Mouse (Mus musculus) CH12F3 (cell line): ENCODE measurements around the gene Elp4.

Experiments
- in situ Hi-C: fragments of 300-500 bp; cut with MboI; formaldehyde crosslinking; loops from 2 replicates; pipeline ENCODE4 v1.14.3; 2020; ENCODE audit warnings: low sequenced_read_pairs

Gene Elp4

DNA sequence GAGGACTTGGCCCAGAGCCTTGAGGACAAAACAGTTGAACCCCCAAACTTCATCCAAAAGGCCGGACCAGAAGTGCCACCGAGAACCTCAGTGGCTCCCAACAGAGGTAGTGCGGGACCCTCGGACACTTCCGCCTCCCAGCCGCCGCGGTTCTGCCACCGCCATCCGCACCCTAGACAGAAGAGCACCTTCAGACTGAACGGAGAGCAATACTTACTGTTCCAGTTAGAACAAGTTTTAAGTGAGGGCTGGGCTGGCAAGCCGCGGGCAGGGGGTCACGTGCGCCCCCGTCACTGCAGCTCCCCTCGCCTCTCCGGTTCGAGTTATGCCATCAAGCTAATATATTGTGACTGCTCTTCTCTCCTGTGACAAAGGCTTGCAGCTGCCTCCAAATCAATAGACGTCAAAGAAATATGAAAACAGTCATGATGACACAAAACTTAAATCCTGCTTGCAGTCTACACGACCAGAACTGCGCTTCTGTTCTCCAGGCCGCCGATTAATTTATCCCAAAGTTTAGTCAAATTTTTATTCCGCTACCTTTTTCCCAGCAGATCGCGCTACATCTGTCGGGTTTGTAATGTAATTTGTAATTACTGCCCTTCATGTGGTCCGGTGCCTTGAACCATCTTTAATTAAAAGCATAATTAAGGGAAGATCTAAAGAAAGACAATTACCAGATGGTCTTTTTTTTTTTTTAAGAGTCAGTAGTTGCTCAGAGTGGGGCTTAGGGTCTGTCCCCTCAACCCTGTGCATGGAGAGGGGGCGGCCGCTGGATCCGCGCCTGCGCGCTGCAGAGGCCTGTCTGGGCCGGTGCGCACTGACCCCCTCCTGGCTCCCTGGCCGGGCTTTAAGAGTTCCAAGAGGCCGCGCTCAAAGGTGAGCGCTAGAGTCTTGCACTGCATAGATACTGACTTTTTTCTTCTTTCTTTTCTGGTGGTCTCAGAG lies 244.2 kb downstream of the Elp4 start:
- in situ Hi-C loops, result no loop called here

DNA sequence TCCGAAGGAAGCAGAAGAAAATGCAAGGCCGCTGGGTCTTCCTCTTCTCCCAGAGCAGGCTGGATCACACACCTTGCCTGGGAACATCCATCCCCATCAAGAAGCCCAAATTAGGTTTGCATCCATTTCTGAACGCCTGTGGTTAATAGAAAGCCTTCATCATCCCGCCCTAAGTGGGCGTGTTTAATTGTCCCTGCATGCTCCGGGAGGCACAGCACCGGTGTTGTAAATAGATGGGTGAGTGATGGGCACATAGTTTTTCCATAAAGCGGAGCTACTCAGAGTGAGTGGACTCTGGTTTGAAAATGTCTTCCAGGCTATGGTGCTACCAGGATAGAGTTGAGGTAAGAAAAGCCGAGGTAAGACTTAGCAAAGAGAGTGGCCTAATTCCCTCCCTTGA lies 245.0 kb downstream of the Elp4 start:
- in situ Hi-C loops, result no loop called here

GRCm38 (mm10) chr2:105656456-105656855 lies 247.9 kb downstream of the Elp4 start:
- in situ Hi-C loops, result no loop called here
